Mouse (Mus musculus): ENCODE data around the gene AC124108.1. TPM values are rescaled to one million over a fixed set of nuclear protein-coding genes. Genes with fewer than 3 reads are reported as not detected.
"Not testable (repeated sequence)": the region's sequence is repeated elsewhere in the genome, so short reads cannot be mapped to it uniquely, and the experiment has no call there.

AC124108.1 gene
- total RNA-seq, 2 experiments from 2014 or later: 3.2 TPM

- intact Hi-C loops (cut with DNase I): loop anchor here (5.0 to 10.0 kb wide), 2 partner anchors 148 to 195 kb away; no protein-coding TSS in a partner anchor
- DNase-seq (ENCODE audit: extremely low spot score in 1 of 2, low spot score in 2 of 2): no peak
These were observed 31.6 kb upstream of the AC124108.1 start for GRCm38 (mm10) chr1:132159681-132160080.

- no peak for DNase-seq (ENCODE audit: extremely low spot score in 1 of 2, low spot score in 2 of 2)
- intact Hi-C loops (cut with DNase I): no loop called here
These were observed 29.9 kb upstream of the AC124108.1 start for GRCm38 (mm10) chr1:132161211-132161880.

DNA sequence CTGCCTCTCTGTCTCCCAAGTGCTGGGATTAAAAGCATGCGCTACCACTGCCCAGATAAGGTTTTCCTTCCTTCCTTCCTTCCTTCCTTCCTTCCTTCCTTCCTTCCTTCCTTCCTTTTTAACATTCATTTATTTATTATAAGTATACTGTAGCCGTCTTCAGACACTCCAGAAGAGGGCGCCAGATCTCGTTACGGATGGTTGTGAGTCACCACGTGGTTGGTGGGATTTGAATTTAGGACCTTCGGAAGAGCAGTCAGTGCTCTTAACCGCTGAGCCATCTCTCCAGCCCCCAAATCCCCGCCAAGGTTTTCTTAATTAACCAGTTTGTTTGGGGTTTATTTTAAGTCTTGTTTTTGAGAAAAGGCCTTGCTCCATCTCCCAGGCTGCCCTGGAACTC, 28.6 kb upstream of the AC124108.1 start:
- intact Hi-C loops (cut with DNase I); DNase-seq (ENCODE audit: extremely low spot score in 1 of 2, low spot score in 2 of 2): not testable (repeated sequence)

DNA sequence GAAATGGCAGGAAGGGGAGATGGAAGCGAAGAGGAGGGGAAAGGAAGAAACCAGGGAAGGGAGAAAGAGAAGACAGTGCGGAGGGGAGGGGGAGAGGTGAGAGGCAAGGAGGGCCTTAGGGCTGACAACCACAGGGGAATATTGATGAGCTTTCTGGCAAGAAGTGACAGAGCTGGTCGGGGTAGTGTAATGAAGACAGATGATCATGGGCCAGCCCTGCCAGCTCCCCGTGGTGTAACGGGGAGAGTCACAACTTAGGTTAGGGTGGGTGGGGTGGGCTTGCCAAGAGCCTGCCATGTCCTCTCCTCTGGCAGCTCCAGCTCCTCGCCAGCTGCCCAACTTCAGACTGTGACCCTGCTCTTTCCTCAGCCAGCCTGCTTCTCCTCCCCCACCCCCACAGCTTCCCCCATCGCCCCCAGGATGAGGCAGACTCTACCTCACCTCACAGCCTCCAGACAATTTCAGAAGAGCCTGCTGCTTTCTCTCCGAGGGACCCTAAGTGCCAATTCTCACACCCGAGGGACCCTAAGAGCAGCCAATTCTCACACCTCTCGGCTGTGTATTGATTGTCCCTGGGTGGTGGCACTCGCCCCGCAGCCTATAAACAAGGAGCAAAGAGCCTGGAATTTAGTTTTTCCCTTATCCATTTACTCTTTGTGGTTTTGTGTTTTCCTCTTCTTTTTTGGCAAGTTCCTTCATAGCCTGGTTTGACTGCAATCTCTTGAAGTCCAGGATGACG, 26.3 kb upstream of the AC124108.1 start:
- intact Hi-C loops (cut with DNase I): no loop called here
- no peak for DNase-seq (ENCODE audit: extremely low spot score in 1 of 2, low spot score in 2 of 2)

DNA sequence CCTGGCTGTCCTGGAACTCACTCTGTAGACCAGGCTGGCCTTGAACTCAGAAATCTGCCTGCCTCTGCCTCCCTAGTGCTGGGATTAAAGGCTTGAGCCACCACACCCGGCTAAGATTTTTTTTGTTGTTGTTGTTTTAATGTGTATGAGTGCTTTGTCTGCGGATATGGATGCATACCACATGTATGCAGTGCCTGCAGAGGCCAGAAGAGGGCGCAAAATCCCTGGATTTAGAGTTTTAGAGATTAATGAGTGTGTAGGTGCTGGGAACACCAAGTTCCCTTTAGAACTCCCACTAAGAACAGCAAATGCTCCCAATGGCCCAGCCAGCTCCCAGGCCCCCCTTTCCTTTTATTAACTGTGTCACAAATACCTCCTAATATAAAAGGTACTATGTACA, 25.4 kb upstream of the AC124108.1 start:
- DNase-seq (ENCODE audit: extremely low spot score in 1 of 2, low spot score in 2 of 2): no peak
- intact Hi-C loops (cut with DNase I): no loop called here

- peak in 1 of 2 experiments; percentile 60 for DNase-seq (ENCODE audit: extremely low spot score in 1 of 2, low spot score in 2 of 2)
- intact Hi-C loops (cut with DNase I): loop anchor here (2.0 kb wide), 1 partner anchor 33 kb away; no protein-coding TSS in a partner anchor
These were observed 23.0 kb upstream of the AC124108.1 start for GRCm38 (mm10) chr1:132168115-132168767.

GRCm38 (mm10) chr1:132170698-132171097, 20.6 kb upstream of the AC124108.1 start:
- DNase-seq (ENCODE audit: extremely low spot score in 1 of 2, low spot score in 2 of 2): no peak
- intact Hi-C loops (cut with DNase I): no loop called here

GRCm38 (mm10) chr1:132171619-132172018, 19.6 kb upstream of the AC124108.1 start:
- intact Hi-C loops (cut with DNase I): no loop called here

DNA sequence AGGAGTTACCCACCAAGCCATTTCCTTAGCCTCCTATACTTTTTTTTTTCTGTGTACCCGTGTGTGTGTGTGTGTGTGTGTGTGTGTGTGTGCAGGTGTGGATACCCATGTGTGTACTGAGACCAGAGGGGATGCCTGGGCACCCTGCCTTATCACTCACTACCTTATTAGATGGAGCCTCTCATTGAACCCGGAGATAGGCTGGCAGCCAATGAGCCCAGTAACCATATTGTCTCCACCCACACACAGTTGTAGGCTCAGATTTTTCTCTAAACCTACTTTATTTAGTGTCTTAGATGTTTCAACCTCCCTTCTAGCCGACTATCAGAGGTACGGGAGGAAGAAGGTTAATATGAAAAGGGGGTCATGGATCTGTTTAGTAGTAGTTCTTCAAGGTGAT, 5.0 kb upstream of the AC124108.1 start:
- intact Hi-C loops (cut with DNase I): no loop called here
- no peak for DNase-seq (ENCODE audit: extremely low spot score in 1 of 2, low spot score in 2 of 2)

More at GRCm38 (mm10) chr1:132171619-132172018, 19.6 kb upstream of the AC124108.1 start:
- DNase-seq (ENCODE audit: extremely low spot score in 1 of 2, low spot score in 2 of 2): no peak

GRCm38 (mm10) chr1:132188442-132189066, 2.7 kb upstream of the AC124108.1 start:
- intact Hi-C loops (cut with DNase I): no loop called here
- no peak for DNase-seq (ENCODE audit: extremely low spot score in 1 of 2, low spot score in 2 of 2)

- intact Hi-C loops (cut with DNase I): no loop called here
- no peak for DNase-seq (ENCODE audit: extremely low spot score in 1 of 2, low spot score in 2 of 2)
These were observed 2.0 kb upstream of the AC124108.1 start for GRCm38 (mm10) chr1:132189231-132189630.

DNA sequence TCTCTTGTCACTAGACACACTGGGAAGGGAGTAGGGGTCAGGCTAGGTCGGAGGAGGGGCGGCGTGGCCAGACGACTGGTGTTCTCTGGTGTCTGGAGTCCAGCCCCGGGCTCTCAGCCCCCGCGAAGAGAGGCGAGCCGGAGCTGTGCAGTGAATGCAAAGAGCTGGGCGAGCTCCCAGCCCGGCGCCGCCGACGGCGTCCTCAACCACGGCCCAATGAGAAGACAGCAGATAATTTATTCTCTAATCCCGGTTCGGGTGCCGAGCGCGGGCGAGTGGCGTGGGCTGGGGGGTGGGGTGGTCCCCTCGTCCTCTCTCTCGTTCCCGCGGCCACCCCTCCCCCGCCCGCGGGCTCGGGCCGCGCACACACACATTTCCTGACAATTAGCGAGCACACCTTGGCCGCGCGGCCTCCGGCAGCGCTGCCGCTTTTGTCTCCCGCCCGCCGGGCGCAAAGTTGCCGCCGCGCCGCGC, 1.2 kb upstream of the AC124108.1 start:
- DNase-seq (ENCODE audit: extremely low spot score in 1 of 2, low spot score in 2 of 2): peak in 1 of 2 experiments; percentile 74
- intact Hi-C loops (cut with DNase I): no loop called here

DNA sequence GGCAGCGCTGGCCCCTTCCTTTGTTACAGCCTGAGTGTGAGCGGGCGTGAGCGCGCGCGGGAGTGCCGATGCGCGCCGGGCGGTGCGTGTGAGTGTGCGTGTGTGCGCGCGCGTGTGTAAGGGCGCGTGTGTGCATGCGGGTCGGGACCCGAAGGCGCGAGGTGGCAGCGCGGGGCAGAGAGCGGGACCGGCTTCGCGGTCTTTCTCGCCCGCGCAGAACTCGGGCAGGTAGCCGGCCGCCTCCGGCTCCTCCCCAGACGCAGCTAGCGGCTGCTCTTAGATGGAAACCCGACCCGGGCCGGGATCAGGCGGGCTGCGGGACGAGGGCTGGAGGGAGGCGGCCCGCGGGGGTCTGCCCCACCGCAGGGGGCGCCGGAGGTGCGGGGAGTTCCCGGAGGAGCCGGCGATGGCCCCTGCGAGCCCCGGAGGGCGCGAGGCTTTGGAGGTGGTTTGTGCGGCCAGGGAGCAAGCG, 600 bp upstream of the AC124108.1 start:
- intact Hi-C loops (cut with DNase I): no loop called here
- DNase-seq (ENCODE audit: extremely low spot score in 1 of 2, low spot score in 2 of 2): peak in 1 of 2 experiments; percentile 40

DNA sequence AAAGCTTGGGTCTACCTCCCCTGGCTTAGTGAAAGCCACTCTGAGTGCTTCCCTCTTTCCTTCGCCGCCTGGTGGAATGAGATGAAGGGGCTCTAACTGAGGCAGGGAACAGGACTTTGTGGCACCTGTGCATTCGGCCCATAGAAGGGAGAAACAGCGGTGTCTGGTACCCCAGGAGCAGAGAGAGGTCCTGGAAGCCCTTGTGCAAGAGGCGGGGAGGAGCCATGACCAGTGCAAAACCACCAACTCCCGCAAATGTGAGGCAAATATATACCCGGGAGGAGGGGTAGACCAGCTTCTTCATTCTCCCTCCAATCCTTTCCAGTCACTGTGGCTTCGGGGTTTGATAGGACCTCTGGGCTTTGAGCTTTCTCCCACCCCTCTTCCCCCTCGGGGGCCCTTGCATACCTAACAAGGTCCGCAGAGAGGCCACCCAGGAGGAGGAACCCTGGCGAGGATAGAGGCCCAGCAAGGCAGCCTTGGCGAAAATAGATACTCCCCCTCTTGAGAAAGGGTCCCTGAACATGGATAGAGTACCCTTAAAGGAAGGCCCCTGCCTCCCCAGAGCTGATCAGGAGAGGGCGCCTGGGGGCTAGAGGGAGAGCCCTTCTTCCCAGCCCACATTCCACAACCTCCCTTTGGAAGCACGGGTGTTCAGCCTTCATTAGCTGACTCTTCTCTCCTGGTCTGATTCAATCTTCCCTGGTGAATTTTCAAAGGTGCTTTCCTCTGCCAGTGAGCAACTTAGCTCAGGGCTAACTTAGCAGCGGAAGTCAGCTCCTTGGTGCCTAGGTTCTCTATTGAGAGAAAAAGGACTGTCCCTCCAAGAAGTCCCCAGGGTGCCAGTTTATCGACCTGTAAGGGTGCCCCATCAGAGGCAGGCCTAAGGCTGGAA, 776 bp downstream of the AC124108.1 start:
- no peak for DNase-seq (ENCODE audit: extremely low spot score in 1 of 2, low spot score in 2 of 2)
- intact Hi-C loops (cut with DNase I): no loop called here

DNA sequence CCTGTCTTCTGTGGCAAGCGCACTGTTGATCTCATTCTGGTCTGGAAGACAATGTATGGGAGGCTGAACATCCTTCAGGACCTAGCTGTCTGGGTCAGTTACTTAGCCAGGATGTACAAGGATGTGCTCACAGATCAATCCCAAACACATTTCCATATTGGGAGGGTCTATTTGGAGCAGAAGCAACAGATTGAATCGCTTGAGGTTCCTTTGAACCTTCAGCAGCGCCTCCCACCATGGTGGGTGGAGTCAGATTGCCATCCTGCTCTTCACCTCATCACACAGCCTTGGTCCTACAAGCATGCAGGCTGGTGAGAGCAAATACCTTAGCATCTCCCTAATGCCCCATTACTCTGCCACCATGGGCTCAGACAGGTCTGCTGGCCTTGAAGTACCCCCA, 2.5 kb downstream of the AC124108.1 start:
- DNase-seq (ENCODE audit: extremely low spot score in 1 of 2, low spot score in 2 of 2): no peak
- intact Hi-C loops (cut with DNase I): no loop called here

GRCm38 (mm10) chr1:132194624-132195023, 3.4 kb downstream of the AC124108.1 start:
- intact Hi-C loops (cut with DNase I): no loop called here
- DNase-seq (ENCODE audit: extremely low spot score in 1 of 2, low spot score in 2 of 2): no peak

GRCm38 (mm10) chr1:132195100-132195499, 3.8 kb downstream of the AC124108.1 start:
- intact Hi-C loops (cut with DNase I): no loop called here

GRCm38 (mm10) chr1:132195681-132196080, 4.4 kb downstream of the AC124108.1 start:
- no peak for DNase-seq (ENCODE audit: extremely low spot score in 1 of 2, low spot score in 2 of 2)
- intact Hi-C loops (cut with DNase I): no loop called here

More at GRCm38 (mm10) chr1:132195100-132195499, 3.8 kb downstream of the AC124108.1 start:
- no peak for DNase-seq (ENCODE audit: extremely low spot score in 1 of 2, low spot score in 2 of 2)
